Mouse (Mus musculus): ENCODE results near the gene Scn9a. TPM values are rescaled to one million over a fixed set of nuclear protein-coding genes. Genes with fewer than 3 reads are reported as not detected.

Gene Scn9a
- polyA plus RNA-seq (2014; fragmentation: Illumina TruSeq; extraction: RNeasy Lipid Tissue Mini Kit (QIAGEN cat#74804); ENCODE audit: low read depth, low replicate concordance), result not detected

GRCm38 (mm10) chr2:66634580-66635359, at the start of gene Scn9a:
TSS of gene Scn9a (minus strand) at chr2:66634962.

GRCm38 (mm10) chr2:66440711-66441110, 194.1 kb downstream of the Scn9a start, which contains the start of gene Scn1a:
TSS of gene Scn1a (minus strand) at chr2:66440840.

Other genes starting within 250 kb of the Scn9a start
- gene Scn1a, start 194.1 kb downstream of the Scn9a start, polyA plus RNA-seq (2014; fragmentation: Illumina TruSeq; extraction: RNeasy Lipid Tissue Mini Kit (QIAGEN cat#74804); ENCODE audit: low read depth, low replicate concordance), result 0.21 TPM
- 23.9 TPM for gene Scn7a, start 150.0 kb upstream of the Scn9a start, polyA plus RNA-seq (2014; fragmentation: Illumina TruSeq; extraction: RNeasy Lipid Tissue Mini Kit (QIAGEN cat#74804); ENCODE audit: low read depth, low replicate concordance)

All from adipose tissue, adult 10 weeks (tissue).